Comparison of ENCODE assay signal across 8 mouse cellular contexts in the genomic region with DNA sequence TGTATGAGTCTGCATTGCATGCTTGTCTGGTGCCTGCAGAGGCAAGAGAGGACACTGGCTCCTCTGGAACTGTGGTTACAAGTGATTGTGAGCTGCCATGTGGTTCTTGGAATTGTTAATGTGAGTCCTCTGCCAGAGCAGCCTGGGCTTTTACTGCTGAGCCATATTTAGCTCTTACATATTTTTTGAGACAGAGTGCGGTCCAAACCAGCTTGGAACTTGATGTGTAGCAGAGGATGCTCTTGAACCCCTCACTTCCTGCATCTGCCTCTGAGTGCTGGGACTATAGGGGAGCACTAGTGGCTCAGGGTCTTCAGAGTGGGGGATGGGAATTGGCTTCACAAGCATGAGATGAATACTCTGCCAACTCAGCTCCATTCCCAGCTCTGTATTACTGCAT. TPM values are rescaled to one million over a fixed set of nuclear protein-coding genes. Genes with fewer than 3 reads are reported as not detected.
DNase-seq lines count a peak whose midpoint lies in the region; ATAC-seq and TF ChIP-seq lines count a peak whose summit lies in the region.

No protein-coding gene starts in this region.

- H3K9ac ChIP-seq in hindbrain, embryonic 16.5 days (ENCODE audit: low read depth, low read length), result no peak overlapping the region
- H3K9ac ChIP-seq in hindbrain, embryonic 12.5 days, result no peak overlapping the region

- no peak overlapping the region for H3K4me3 ChIP-seq in hindbrain, embryonic 16.5 days (ENCODE audit: low read length)
- no peak overlapping the region for H3K4me3 ChIP-seq in hindbrain, embryonic 12.5 days
- no peak overlapping the region for H3K4me3 ChIP-seq in gastrocnemius, adult 2 months

- TF ChIP-seq CTCF in gastrocnemius, adult 2 months (IDR thresholded peaks at IDR 0.05), result no peak

- intact Hi-C loops in gastrocnemius, adult 2 months (cut with DNase I), result no loop called here

- H3K27ac ChIP-seq in hindbrain, embryonic 16.5 days (ENCODE audit: low read depth, low read length), result no peak overlapping the region
- H3K27ac ChIP-seq in hindbrain, embryonic 12.5 days, result no peak overlapping the region
- H3K27ac ChIP-seq in gastrocnemius, adult 2 months, result peak overlapping the region; percentile 94

- no peaks in the 10 kb centered on the region for H3K27me3 ChIP-seq in hindbrain, embryonic 16.5 days (replicated peaks; ENCODE audit: control insufficient read depth, insufficient read depth, low read length)
- H3K27me3 ChIP-seq in hindbrain, embryonic 12.5 days, result no peaks in the 10 kb centered on the region

- no peak overlapping the region for H3K4me2 ChIP-seq in hindbrain, embryonic 16.5 days (ENCODE audit: low read length)
- H3K4me2 ChIP-seq in hindbrain, embryonic 12.5 days (replicated peaks), result no peak overlapping the region

- WGBS in hindbrain, embryonic 16.5 days, result 87% methylated on average over 1 of the region's 1 CpGs
- WGBS in hindbrain, embryonic 12.5 days, result 85% methylated on average over 1 of the region's 1 CpGs

- no peaks in the 10 kb centered on the region for H3K9me3 ChIP-seq in hindbrain, embryonic 16.5 days (ENCODE audit: control insufficient read depth, low read length)
- no peaks in the 10 kb centered on the region for H3K9me3 ChIP-seq in hindbrain, embryonic 12.5 days (replicated peaks)

- H3K4me1 ChIP-seq in hindbrain, embryonic 16.5 days (ENCODE audit: control insufficient read depth, insufficient read depth, low read depth, low read length), result no peaks in the 10 kb centered on the region; the same call in 1 of the 2 replicates
- H3K4me1 ChIP-seq in hindbrain, embryonic 12.5 days, result 0 out of 2 replicates have a peak, but pooled peaks cover 3% of the 10 kb centered on the region

- ATAC-seq in hindbrain, embryonic 16.5 days, result peak; percentile 73
- no peak for ATAC-seq in hindbrain, embryonic 12.5 days (ENCODE audit: low FRiP score)
- ATAC-seq in monocyte, adult 5-6 weeks (replicated peaks; ENCODE audit: insufficient number of reproducible peaks, low FRiP score, low TSS enrichment, poor library complexity, severe bottlenecking), result no peak

- H3K36me3 ChIP-seq in hindbrain, embryonic 16.5 days (ENCODE audit: control insufficient read depth, insufficient read depth, low read length), result no peaks in the 10 kb centered on the region
- no peaks in the 10 kb centered on the region for H3K36me3 ChIP-seq in hindbrain, embryonic 12.5 days

- DNase-seq in brain, adult 2 months (ENCODE audit: low read depth, low spot score), result peak; percentile 81
- peak; percentile 70 for DNase-seq in gastrocnemius, adult 2 months
- DNase-seq in left cerebral cortex, adult 11 months (ENCODE audit: low spot score), result peak; percentile 47
- DNase-seq in spleen, adult 18-20 months, result no peak
- no peak for DNase-seq in ovary, postnatal 36 days (ENCODE audit: low spot score)

RNA-seq across cellular contexts. Expression of a gene that starts 10.0 kb away (rescaled TPM):
- polyA plus RNA-seq in hindbrain, embryonic 16.5 days (2015; fragmentation: Nextera tagmentation; extraction: Ambion mirVana), result 8.9 and 10.0 TPM in 2 replicates
- polyA plus RNA-seq in hindbrain, embryonic 12.5 days (2016; fragmentation: Nextera tagmentation; extraction: Ambion mirVana), result 9.6 and 10.9 TPM in 2 replicates
- 10 to 100 TPM; 21.6 to 25.0 TPM for total RNA-seq in gastrocnemius, adult 2 months (2021)
- total RNA-seq in monocyte, adult 5-6 weeks (2017), result 15.3 to 24.0 TPM (median 22.2 TPM) in 3 replicates

RNA-seq across cellular contexts. Expression of a gene that starts 54.2 kb away (rescaled TPM):
- polyA plus RNA-seq in hindbrain, embryonic 16.5 days (2015; fragmentation: Nextera tagmentation; extraction: Ambion mirVana), result 192 and 195 TPM in 2 replicates
- 163 and 182 TPM in 2 replicates for polyA plus RNA-seq in hindbrain, embryonic 12.5 days (2016; fragmentation: Nextera tagmentation; extraction: Ambion mirVana)
- 10 to 100 TPM; 65.5 to 73.3 TPM for total RNA-seq in gastrocnemius, adult 2 months (2021)
- 34.2 to 48.9 TPM (median 40.9 TPM) in 3 replicates for total RNA-seq in monocyte, adult 5-6 weeks (2017)

Comparison
In these comparisons a context has a peak if more than half of its experiments do, and no peak if none do; other contexts are left out.
1. DNase-seq: peak in brain, adult 2 months (single experiment), gastrocnemius, adult 2 months (single experiment) and left cerebral cortex, adult 11 months (single experiment); none in spleen, adult 18-20 months (0 of 2) and ovary, postnatal 36 days (single experiment).